Mouse (Mus musculus) bone marrow, adult 2 months (tissue): Measurements from ENCODE around the gene Hist1h4n.

Experiments used
- CTCF ChIP-seq: fragments of 200-500 bp; IDR thresholded peaks from 2 replicates; pipeline ENCODE4 v1.5.1; 2011; ENCODE audit warnings: low read length, control low read depth; ENCODE audit not compliant: control insufficient read depth, insufficient read depth
- POLR2A ChIP-seq: fragments of 200-500 bp; IDR thresholded peaks from 2 replicates; pipeline ENCODE4 v1.6.1; 2011; ENCODE audit warnings: low read depth, mild to moderate bottlenecking, control low read depth, low read length, borderline replicate concordance; ENCODE audit not compliant: control insufficient read depth

- TF ChIP-seq CTCF, result no peak
- TF ChIP-seq POLR2A, result no peak
Observed at GRCm38 (mm10) chr13:21828511-21828910, 3.5 kb downstream of the Hist1h4n start.
